Mouse (Mus musculus) liver, adult 2 months (tissue): ENCODE measurements around the gene Zfp831. TPM values are rescaled to one million over a fixed set of nuclear protein-coding genes. Genes with fewer than 3 reads are reported as not detected.

Experiments used
- DNase-seq: peaks from one replicate; pipeline ENCODE4 v3.0.0-alpha.2; 2011; ENCODE audit warnings: low read depth, low spot score; ENCODE audit errors: extremely low read depth
- H3K27ac ChIP-seq: fragments of 200-500 bp; replicated peaks from 2 replicates; pipeline ENCODE4 v1.5.1; 2012; ENCODE audit warnings: low read depth, mild to moderate bottlenecking, control low read depth, inconsistent platforms, low read length; ENCODE audit not compliant: insufficient read depth
- H3K27me3 ChIP-seq: fragments of 200-500 bp; 2 replicates; pipeline ENCODE4 v1.6.1; 2012; ENCODE audit warnings: mild to moderate bottlenecking, moderate library complexity, low read length, inconsistent platforms; ENCODE audit not compliant: control insufficient read depth, insufficient read depth
- H3K36me3 ChIP-seq: fragments of 200-500 bp; 2 replicates; pipeline ENCODE4 v1.6.1; 2012; ENCODE audit warnings: low read length, inconsistent platforms; ENCODE audit not compliant: control insufficient read depth, insufficient read depth
- H3K4me1 ChIP-seq: fragments of 200-500 bp; 2 replicates; pipeline ENCODE4 v1.6.1; 2011; ENCODE audit warnings: low read length; ENCODE audit not compliant: control insufficient read depth, insufficient read depth
- H3K4me3 ChIP-seq: fragments of 200-500 bp; 2 replicates; pipeline ENCODE4 v1.5.1; 2011; ENCODE audit warnings: low read depth, mild to moderate bottlenecking, control low read depth, low read length, moderate library complexity; ENCODE audit not compliant: insufficient read depth
- H3K79me2 ChIP-seq: fragments of 200-500 bp; 2 replicates; pipeline ENCODE4 v1.6.1; 2012; ENCODE audit warnings: inconsistent platforms, mild to moderate bottlenecking, low read length, moderate library complexity; ENCODE audit not compliant: control insufficient read depth, insufficient read depth
- H3K9ac ChIP-seq: fragments of 200-500 bp; 2 replicates; pipeline ENCODE4 v1.6.1; 2012; ENCODE audit warnings: low read depth, mild to moderate bottlenecking, control low read depth, inconsistent platforms, low read length
- CTCF ChIP-seq: fragments of 200-500 bp; IDR thresholded peaks from 2 replicates; pipeline ENCODE4 v1.5.1; 2011; ENCODE audit warnings: low read depth, low read length, control low read depth
- POLR2A ChIP-seq: fragments of 200-500 bp; IDR thresholded peaks from 2 replicates; pipeline ENCODE4 v1.6.1; 2011; ENCODE audit warnings: low read length, control low read depth; ENCODE audit not compliant: insufficient read depth; ENCODE audit errors: extremely low read depth
- WGBS: fragments of 180-500 bp; shearing (Covaris S2); methylation state at CpG from one replicate; pipeline ENCODE4 v1.1.7; 2018; 5-methylcytosine and 5-hydroxymethylcytosine counted together
- polyA plus RNA-seq: library from polyadenylated mRNA; depleted of rRNA; stranded (reverse); fragments of >200 nt; gene quantifications from 2 replicates; pipeline ENCODE4 v1.2.3, GENCODE M21; 2012
- total RNA-seq: library from RNA; depleted of rRNA; stranded (reverse); fragments of >200 nt; gene quantifications from 2 replicates; pipeline ENCODE4 v1.2.3, GENCODE M21; 2014

Gene Zfp831
- total and polyA plus RNA-seq, 2 experiments: 0.06 to 0.09 TPM

DNA sequence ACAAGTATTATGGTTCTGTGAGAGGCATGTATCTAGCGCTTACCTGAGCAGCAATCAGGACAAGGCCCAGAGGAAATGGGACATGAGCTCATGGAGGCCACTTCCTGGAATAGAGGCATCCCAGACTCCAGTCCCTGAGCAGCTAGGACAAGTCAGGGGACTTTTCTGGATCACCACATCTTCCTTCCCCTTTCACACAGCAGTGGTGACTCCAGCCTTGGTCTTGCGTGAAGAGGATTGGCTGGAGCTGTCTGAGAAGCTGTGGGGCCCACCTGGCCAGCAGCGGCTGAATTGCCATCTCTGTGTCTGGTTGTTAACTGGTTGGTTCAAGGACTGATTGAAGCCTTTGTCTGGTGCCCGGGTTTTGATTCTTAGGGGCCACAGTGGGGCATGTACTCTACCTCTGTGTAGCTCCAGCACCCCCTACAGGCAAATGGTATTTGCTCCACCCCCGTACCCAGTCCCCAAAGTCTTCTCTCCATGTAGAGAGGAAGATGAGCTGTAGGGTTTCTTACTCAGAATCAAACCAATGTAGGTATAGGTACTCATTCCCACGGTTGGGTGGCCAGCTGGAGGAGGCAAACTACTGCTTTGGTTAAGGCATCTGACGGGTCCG, 15.0 kb downstream of the Zfp831 start:
- no peak overlapping the region for H3K27ac ChIP-seq
- H3K4me3 ChIP-seq: no peak overlapping the region
- TF ChIP-seq CTCF (peak; percentile 36), POLR2A (no peak)
- H3K36me3 ChIP-seq: no peaks in the 10 kb centered on the region
- H3K9ac ChIP-seq: no peak overlapping the region
- 76% methylated on average over 8 of the region's 8 CpGs for WGBS
- no peaks in the 10 kb centered on the region for H3K27me3 ChIP-seq
- H3K79me2 ChIP-seq: no peaks in the 10 kb centered on the region
- DNase-seq: no peak
- H3K4me1 ChIP-seq: no peaks in the 10 kb centered on the region

- no peaks in the 10 kb centered on the region for H3K79me2 ChIP-seq
- no peaks in the 10 kb centered on the region for H3K4me1 ChIP-seq
- 84% methylated on average over 4 of the region's 4 CpGs for WGBS
- no peak overlapping the region for H3K27ac ChIP-seq
- TF ChIP-seq POLR2A: no peak
- no peak for TF ChIP-seq CTCF
- no peak overlapping the region for H3K4me3 ChIP-seq
- H3K27me3 ChIP-seq: no peaks in the 10 kb centered on the region
- H3K36me3 ChIP-seq: no peaks in the 10 kb centered on the region
- no peak overlapping the region for H3K9ac ChIP-seq
- DNase-seq: no peak
Measured at GRCm38 (mm10) chr2:174659874-174660273, 16.5 kb downstream of the Zfp831 start.

GRCm38 (mm10) chr2:174660321-174660720, 17.0 kb downstream of the Zfp831 start:
- WGBS: 32% methylated on average over 9 of the region's 9 CpGs
- Histone ChIP-seq H3K4me3 (no peak overlapping the region), H3K4me1 (no peaks in the 10 kb centered on the region), H3K36me3 (no peaks in the 10 kb centered on the region), H3K27ac (no peak overlapping the region), H3K9ac (no peak overlapping the region), H3K27me3 (no peaks in the 10 kb centered on the region), H3K79me2 (no peaks in the 10 kb centered on the region)
- TF ChIP-seq CTCF: no peak
- no peak for TF ChIP-seq POLR2A
- DNase-seq: peak; percentile 20

- Histone ChIP-seq H3K4me3 (no peak overlapping the region), H3K27me3 (no peaks in the 10 kb centered on the region), H3K9ac (no peak overlapping the region), H3K79me2 (no peaks in the 10 kb centered on the region), H3K27ac (no peak overlapping the region), H3K36me3 (no peaks in the 10 kb centered on the region), H3K4me1 (no peaks in the 10 kb centered on the region)
- WGBS: 78% methylated on average over 7 of the region's 7 CpGs
- DNase-seq: no peak
- no peak for TF ChIP-seq POLR2A
- no peak for TF ChIP-seq CTCF
Measured at GRCm38 (mm10) chr2:174661436-174662171, 18.3 kb downstream of the Zfp831 start.

- Histone ChIP-seq H3K79me2 (no peaks in the 10 kb centered on the region), H3K4me1 (no peaks in the 10 kb centered on the region), H3K27me3 (no peaks in the 10 kb centered on the region), H3K36me3 (no peaks in the 10 kb centered on the region), H3K27ac (no peak overlapping the region), H3K9ac (no peak overlapping the region), H3K4me3 (no peak overlapping the region)
- TF ChIP-seq POLR2A (no peak), CTCF (no peak)
- 92% methylated on average over 1 of the region's 1 CpGs for WGBS
- no peak for DNase-seq
Measured at GRCm38 (mm10) chr2:174662593-174662992, 19.3 kb downstream of the Zfp831 start.

DNA sequence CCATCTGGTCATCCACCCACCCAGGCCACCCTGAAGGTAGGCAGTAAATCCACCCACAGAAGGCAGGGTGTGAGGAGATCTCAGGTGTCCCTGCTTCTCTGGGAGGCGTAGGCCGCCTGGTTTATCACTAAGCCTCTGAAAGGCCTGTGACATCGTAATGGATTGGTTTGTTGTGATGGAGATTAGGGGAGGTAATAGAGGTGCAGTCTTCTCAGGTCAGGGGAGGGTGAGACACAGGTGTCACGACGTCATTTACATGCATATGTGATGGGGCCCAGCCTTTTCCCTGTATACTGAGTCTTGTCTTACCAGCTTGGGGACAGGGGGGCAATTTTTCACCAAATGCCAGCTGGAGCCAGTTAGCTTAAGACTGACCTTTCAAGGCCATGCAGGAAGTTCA, 22.1 kb downstream of the Zfp831 start:
- Histone ChIP-seq H3K4me3 (no peak overlapping the region), H3K79me2 (no peaks in the 10 kb centered on the region), H3K9ac (no peak overlapping the region), H3K27me3 (no peaks in the 10 kb centered on the region), H3K27ac (no peak overlapping the region), H3K4me1 (no peaks in the 10 kb centered on the region), H3K36me3 (no peaks in the 10 kb centered on the region)
- 81% methylated on average over 5 of the region's 5 CpGs for WGBS
- TF ChIP-seq POLR2A (no peak), CTCF (no peak)
- no peak for DNase-seq
